Mouse (Mus musculus) CH12.LX (cell line): ENCODE results near the gene Naa35. TPM values are rescaled to one million over a fixed set of nuclear protein-coding genes. Genes with fewer than 3 reads are reported as not detected.

Experiments
- DNase-seq: peaks from one replicate; pipeline ENCODE4 v3.0.0-alpha.2; 2013; ENCODE audit errors: extremely low read depth
- H3K27ac ChIP-seq: 2 replicates; pipeline ENCODE4 v1.5.1; 2012; ENCODE audit warnings: low read depth, mild to moderate bottlenecking, control low read depth, moderate library complexity; ENCODE audit not compliant: insufficient read depth
- H3K27me3 ChIP-seq: replicated peaks from 2 replicates; pipeline ENCODE3; 2012; ENCODE audit warnings: inconsistent platforms
- H3K36me3 ChIP-seq, 2 experiments: replicated peaks in 1 of 2; 2 replicates each; pipeline versions ENCODE3 to v1.6.1; 2012; ENCODE audit warnings: inconsistent platforms in 1 of 2, low read length in 1 of 2, mild to moderate bottlenecking in 1 of 2, mixed read lengths in 1 of 2, moderate library complexity in 1 of 2; ENCODE audit not compliant: control insufficient read depth in 1 of 2, insufficient read depth in 1 of 2
- H3K4me1 ChIP-seq, 2 experiments: 2 replicates each; pipeline ENCODE4 v1.6.1; 2012; ENCODE audit warnings: inconsistent platforms in 1 of 2, moderate library complexity in 1 of 2; ENCODE audit not compliant: insufficient read depth in 2 of 2, control insufficient read depth in 1 of 2
- H3K4me2 ChIP-seq: 2 replicates; pipeline ENCODE4 v1.6.1; 2012; ENCODE audit warnings: low read depth, mild to moderate bottlenecking, control low read depth; ENCODE audit not compliant: poor library complexity, insufficient read depth, severe bottlenecking
- H3K4me3 ChIP-seq, 3 experiments: fragments of 150-350 bp in 1 of 3; sonication (generic) in 1 of 3; replicated peaks in 1 of 3; 2 replicates each; pipeline versions ENCODE3 to v1.5.1; 2011 to 2012; ENCODE audit warnings: low read depth in 2 of 3, low read length in 2 of 3, mild to moderate bottlenecking in 2 of 3, moderate library complexity in 2 of 3, control low read depth in 1 of 3, improper control_type of control experiment in 1 of 3, inconsistent platforms in 1 of 3, mixed read lengths in 1 of 3; ENCODE audit not compliant: poor library complexity in 1 of 3
- H3K79me2 ChIP-seq: replicated peaks from 2 replicates; pipeline ENCODE4 v1.6.1; 2012; ENCODE audit warnings: mild to moderate bottlenecking, moderate library complexity; ENCODE audit not compliant: control insufficient read depth, poor library complexity, insufficient read depth, severe bottlenecking; ENCODE audit errors: extremely low read depth
- H3K9ac ChIP-seq: 2 replicates; pipeline ENCODE4 v1.6.1; 2012; ENCODE audit warnings: low read depth, mild to moderate bottlenecking, control low read depth, moderate library complexity; ENCODE audit not compliant: insufficient read depth
- H3K9me3 ChIP-seq: replicated peaks from 2 replicates; pipeline ENCODE3; 2012; ENCODE audit warnings: low read length, inconsistent platforms, mixed read lengths
- CHD1 ChIP-seq: IDR thresholded peaks from 2 replicates; pipeline ENCODE4 v1.6.1; 2012; ENCODE audit warnings: low read depth, low read length, improper control_type of control experiment, inconsistent platforms
- ELF1 ChIP-seq: IDR thresholded peaks from 2 replicates; pipeline ENCODE4 v1.6.1; 2014; ENCODE audit warnings: low read depth, mild to moderate bottlenecking, inconsistent platforms, low read length, improper control_type of control experiment
- EP300 ChIP-seq: IDR thresholded peaks from 2 replicates; pipeline ENCODE4 v1.6.1; 2011; ENCODE audit warnings: low read length, improper control_type of control experiment
- ETS1 ChIP-seq: conservative IDR thresholded peaks from 2 replicates; pipeline ENCODE4 v1.6.1; 2012; ENCODE audit warnings: low read depth, mild to moderate bottlenecking, inconsistent platforms, low read length, improper control_type of control experiment, moderate library complexity
- HCFC1 ChIP-seq: IDR thresholded peaks from 2 replicates; pipeline ENCODE4 v1.6.1; 2012; ENCODE audit warnings: low read depth, mild to moderate bottlenecking, inconsistent platforms, low read length, improper control_type of control experiment
- JUN ChIP-seq: IDR thresholded peaks from 2 replicates; pipeline ENCODE4 v1.6.1; 2011; ENCODE audit warnings: low read depth, mild to moderate bottlenecking, low read length, improper control_type of control experiment, moderate library complexity; ENCODE audit not compliant: insufficient read depth
- KAT2A ChIP-seq: IDR thresholded peaks from 2 replicates; pipeline ENCODE4 v1.6.1; 2012; ENCODE audit warnings: low read length, improper control_type of control experiment, inconsistent platforms; ENCODE audit not compliant: insufficient replicate concordance
- MAFK ChIP-seq: IDR thresholded peaks from 2 replicates; pipeline ENCODE4 v1.6.1; 2011; ENCODE audit warnings: low read length, improper control_type of control experiment; ENCODE audit not compliant: insufficient replicate concordance
- MAX ChIP-seq: IDR thresholded peaks from 2 replicates; pipeline ENCODE4 v1.6.1; 2011; ENCODE audit warnings: low read length, improper control_type of control experiment
- MEF2A ChIP-seq: IDR thresholded peaks from 2 replicates; pipeline ENCODE4 v1.6.1; 2014; ENCODE audit warnings: low read depth, mild to moderate bottlenecking, inconsistent platforms, low read length, improper control_type of control experiment, borderline replicate concordance
- NELFE ChIP-seq: IDR thresholded peaks from 2 replicates; pipeline ENCODE4 v1.6.1; 2011; ENCODE audit warnings: low read depth, low read length, improper control_type of control experiment
- POLR2AphosphoS2 ChIP-seq: IDR thresholded peaks from 2 replicates; pipeline ENCODE4 v1.6.1; 2011; ENCODE audit warnings: low read depth, low read length, improper control_type of control experiment
- RCOR1 ChIP-seq: conservative IDR thresholded peaks from 2 replicates; pipeline ENCODE4 v1.6.1; 2012; ENCODE audit warnings: low read depth, mild to moderate bottlenecking, inconsistent platforms, low read length, improper control_type of control experiment
- SIN3A ChIP-seq: IDR thresholded peaks from 2 replicates; pipeline ENCODE4 v1.6.1; 2012; ENCODE audit warnings: low read length, improper control_type of control experiment, inconsistent platforms
- UBTF ChIP-seq: IDR thresholded peaks from 2 replicates; pipeline ENCODE4 v1.6.1; 2012; ENCODE audit warnings: low read depth, mild to moderate bottlenecking, inconsistent platforms, low read length, improper control_type of control experiment, moderate library complexity
- USF2 ChIP-seq: conservative IDR thresholded peaks from 2 replicates; pipeline ENCODE4 v1.6.1; 2011; ENCODE audit warnings: low read depth, low read length, improper control_type of control experiment
- ZC3H11A ChIP-seq: IDR thresholded peaks from 2 replicates; pipeline ENCODE4 v1.6.1; 2012; ENCODE audit warnings: low read depth, mild to moderate bottlenecking, inconsistent platforms, low read length, improper control_type of control experiment
- ZNF384 ChIP-seq: IDR thresholded peaks from 2 replicates; pipeline ENCODE4 v1.6.1; 2012; ENCODE audit warnings: low read depth, low read length, improper control_type of control experiment, inconsistent platforms
- dilution Hi-C: fragments of 300-500 bp; cut with MboI; formaldehyde crosslinking; loops from 2 replicates; pipeline ENCODE4 v1.14.3; 2020; ENCODE audit warnings: low sequenced_read_pairs; ENCODE audit not compliant: extremely low pct_unique_long_range_greater_than_20kb, extremely low pct_ligation_motif_present
- in situ Hi-C: fragments of 300-500 bp; cut with MboI; formaldehyde crosslinking; loops from 3 replicates; pipeline ENCODE4 v1.14.3; 2019; ENCODE audit warnings: low sequenced_read_pairs, low pct_ligation_motif_present, low pct_unique_long_range_greater_than_20kb, mixed read lengths
- polyA plus RNA-seq: library from polyadenylated mRNA; unstranded; fragments of >175 nt; gene quantifications from 2 replicates; pipeline ENCODE4 v1.2.1, GENCODE M21; 2012; ENCODE audit warnings: low read depth; ENCODE audit not compliant: insufficient read length
- total RNA-seq, 2 experiments: library from RNA; depleted of rRNA; stranded (reverse); fragments of 300-350 nt in 1 of 2; fragments of >200 nt in 1 of 2; gene quantifications; 2 replicates each; pipeline ENCODE4 v1.2.3; 2012 to 2014

Naa35 gene
- total and polyA plus RNA-seq, 3 experiments = 46.8 to 60.2 (median 56.4) TPM

- no peak for TF ChIP-seq JUN
- no peak for TF ChIP-seq ZC3H11A
- no peak for TF ChIP-seq NELFE
- TF ChIP-seq POLR2AphosphoS2 = no peak
- no peak for TF ChIP-seq MAX
- no peak for TF ChIP-seq SIN3A
- TF ChIP-seq EP300 = no peak
- peaks cover 59 to 93% of the 10 kb centered on the region in 2 experiments for H3K36me3 ChIP-seq
These were observed 20.3 kb downstream of the Naa35 start for GRCm38 (mm10) chr13:59605221-59605922.

DNA sequence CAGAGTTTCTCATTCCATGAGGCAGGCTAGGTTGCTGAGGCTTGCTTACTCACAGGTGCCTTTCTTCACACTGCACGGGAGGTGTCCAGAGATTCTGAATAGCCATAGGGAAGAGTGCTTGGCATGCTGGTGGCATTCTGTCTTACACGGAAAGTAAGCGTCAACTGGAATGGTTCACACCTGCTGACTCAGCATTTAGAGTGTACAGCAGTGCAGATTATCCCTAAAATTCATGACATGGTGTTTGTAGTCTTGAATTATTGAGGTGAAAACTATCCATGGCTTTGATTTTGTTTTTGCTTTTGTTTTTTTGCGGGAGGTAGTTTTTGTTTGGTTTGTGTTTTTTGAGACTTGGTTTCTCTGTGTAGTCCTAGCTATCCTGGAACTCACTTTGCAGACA, 24.8 kb downstream of the Naa35 start:
- Histone ChIP-seq H3K4me3 (no peak overlapping the region), H3K27ac (no peak overlapping the region), H3K27me3 (no peaks in the 10 kb centered on the region), H3K4me2 (no peak overlapping the region), H3K36me3 (peaks cover 49 to 91% of the 10 kb centered on the region in 2 experiments), H3K4me1 (no peaks in the 10 kb centered on the region), H3K9ac (no peak overlapping the region), H3K79me2 (no peaks in the 10 kb centered on the region), H3K9me3 (no peaks in the 10 kb centered on the region)
- TF ChIP-seq MAFK (peak; percentile 93), MEF2A (no peak)
- dilution Hi-C loops = no loop called here
- DNase-seq = no peak
- in situ Hi-C loops = no loop called here

More at GRCm38 (mm10) chr13:59605221-59605922, 20.3 kb downstream of the Naa35 start:
- no peaks in the 10 kb centered on the region for H3K9me3 ChIP-seq
- dilution Hi-C loops = no loop called here
- no peaks in the 10 kb centered on the region for H3K27me3 ChIP-seq
- H3K9ac ChIP-seq = no peak overlapping the region
- H3K4me2 ChIP-seq = no peak overlapping the region
- no peak overlapping the region for H3K4me3 ChIP-seq
- H3K79me2 ChIP-seq = no peaks in the 10 kb centered on the region
- H3K4me1 ChIP-seq = peaks cover 0 to 6% of the 10 kb centered on the region in 2 experiments; a peak in 1 of 4 replicates
- no peak for DNase-seq
- no peak overlapping the region for H3K27ac ChIP-seq
- in situ Hi-C loops = no loop called here

- Histone ChIP-seq H3K27me3 (no peaks in the 10 kb centered on the region), H3K4me1 (no peaks in the 10 kb centered on the region), H3K79me2 (no peaks in the 10 kb centered on the region), H3K27ac (no peak overlapping the region), H3K9ac (no peak overlapping the region), H3K9me3 (no peaks in the 10 kb centered on the region), H3K4me3 (no peak overlapping the region), H3K4me2 (no peak overlapping the region), H3K36me3 (peaks cover 44 to 91% of the 10 kb centered on the region in 2 experiments)
- no peak for DNase-seq
- in situ Hi-C loops = no loop called here
- dilution Hi-C loops = no loop called here
- no peak for TF ChIP-seq USF2
- TF ChIP-seq ETS1 = no peak
- no peak for TF ChIP-seq HCFC1
- no peak for TF ChIP-seq UBTF
- TF ChIP-seq ELF1 = no peak
- TF ChIP-seq ZNF384 = no peak
- TF ChIP-seq CHD1 = no peak
- no peak for TF ChIP-seq RCOR1
- TF ChIP-seq KAT2A = no peak
These were observed 25.4 kb downstream of the Naa35 start for GRCm38 (mm10) chr13:59610437-59610836.
